Mouse (Mus musculus): ENCODE data around the gene Hsd11b2. TPM values are rescaled to one million over a fixed set of nuclear protein-coding genes. Genes with fewer than 3 reads are reported as not detected.

The Hsd11b2 gene
- total and polyA plus RNA-seq, 3 experiments = 0.14 to 2.2 (median 0.35) TPM

DNA sequence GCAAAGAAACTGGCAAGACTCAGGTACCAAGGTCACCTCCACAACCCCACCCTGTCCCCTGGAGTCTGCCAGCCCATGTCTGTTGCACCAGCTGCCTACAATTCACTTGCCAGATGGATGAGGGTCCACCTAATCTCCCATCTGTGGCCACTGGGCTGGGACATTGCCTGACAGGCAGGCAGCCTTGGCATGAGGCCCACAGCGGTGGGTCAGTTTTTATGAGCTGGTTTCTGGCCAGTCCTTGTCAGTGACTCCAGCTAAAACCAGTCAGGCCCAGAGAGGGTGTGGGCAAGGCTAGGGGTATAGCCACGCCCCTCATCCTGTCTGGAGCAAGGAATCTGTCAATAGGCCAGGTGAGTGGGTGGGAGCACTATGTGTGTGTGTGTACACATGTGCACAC lies 8.6 kb downstream of the Hsd11b2 start:
- DNase-seq = peak; percentile 65

GRCm38 (mm10) chr8:105528206-105528605 lies 9.7 kb downstream of the Hsd11b2 start:
- DNase-seq = no peak

DNA sequence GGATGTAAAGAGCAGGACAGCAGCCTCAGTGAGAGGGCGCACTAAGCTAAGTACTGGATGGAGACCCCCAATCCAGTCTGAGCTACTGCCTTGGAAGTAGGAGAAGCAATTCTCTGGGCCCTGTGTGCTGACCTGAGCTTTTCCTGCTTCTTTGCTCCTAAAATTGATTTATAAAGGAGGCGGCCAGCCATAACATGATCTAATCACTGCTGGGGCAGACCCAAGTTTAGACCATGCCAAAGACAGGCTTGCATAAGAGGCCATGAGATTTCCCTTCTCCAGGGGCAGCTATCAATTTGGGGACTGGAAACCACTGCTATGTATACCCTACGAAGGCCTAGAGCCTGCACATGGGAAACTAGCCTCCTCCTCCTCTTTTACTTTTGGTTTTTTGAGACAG lies 10.7 kb downstream of the Hsd11b2 start:
- DNase-seq = peak; percentile 71

- peak; percentile 76 for DNase-seq
These were observed 13.2 kb downstream of the Hsd11b2 start for GRCm38 (mm10) chr8:105531774-105532173.

GRCm38 (mm10) chr8:105533439-105533838 lies 14.9 kb downstream of the Hsd11b2 start:
- no peak for DNase-seq

- DNase-seq = peak; percentile 69
These were observed 15.4 kb downstream of the Hsd11b2 start for GRCm38 (mm10) chr8:105533892-105534329.

GRCm38 (mm10) chr8:105536546-105536945 lies 18.0 kb downstream of the Hsd11b2 start:
- DNase-seq = no peak

DNA sequence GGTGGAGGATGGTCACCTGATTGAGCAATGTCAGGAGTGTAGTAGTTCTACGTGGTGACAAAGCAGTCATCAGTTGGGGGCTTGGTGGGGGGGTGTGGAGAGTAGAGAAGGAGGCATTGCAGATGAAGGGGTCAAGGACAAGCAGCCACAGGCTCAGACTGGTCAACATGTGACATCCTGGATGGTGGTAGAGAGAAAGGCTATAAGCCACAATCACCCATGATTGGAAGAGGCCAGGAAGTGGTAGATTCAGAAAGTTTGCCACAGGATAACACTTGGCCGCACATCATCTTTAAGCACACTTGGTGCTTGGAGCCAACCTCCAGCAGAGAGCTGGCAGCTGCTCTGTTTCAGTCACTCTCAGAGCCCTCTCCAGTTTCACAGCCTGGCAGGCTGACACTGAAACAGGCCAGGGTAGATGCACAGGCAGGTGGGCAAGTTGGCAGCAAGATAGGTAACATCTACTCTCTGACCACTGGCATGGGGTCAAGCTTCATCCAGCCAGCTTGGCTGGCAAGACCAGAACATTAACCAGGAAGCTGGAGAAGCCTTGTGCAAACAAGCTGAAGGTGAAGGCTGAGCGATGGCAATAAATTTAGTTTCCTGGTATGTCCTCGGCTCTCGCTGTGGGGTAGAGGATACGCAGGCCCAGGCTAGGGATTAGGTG lies 18.6 kb downstream of the Hsd11b2 start:
- peak; percentile 68 for DNase-seq

DNA sequence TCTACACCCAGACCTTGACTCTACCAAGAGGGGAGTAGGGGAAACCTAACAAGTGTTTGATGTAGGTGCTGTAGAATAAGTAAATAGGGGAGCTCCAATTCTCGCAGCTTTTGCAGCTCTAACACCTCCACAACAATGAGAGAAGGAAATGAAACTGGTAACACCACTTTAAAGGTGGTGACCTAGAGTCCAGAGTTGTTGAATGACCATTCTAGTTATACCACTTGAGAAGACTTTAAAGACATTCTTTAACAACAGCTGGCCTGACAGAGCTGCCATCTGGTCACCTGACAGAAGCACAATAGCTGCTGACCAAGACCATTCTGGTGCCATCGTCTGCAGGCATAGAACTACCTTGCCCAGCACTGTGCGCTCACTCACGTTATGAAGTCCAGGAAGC lies 20.4 kb downstream of the Hsd11b2 start:
- DNase-seq = no peak

- DNase-seq = no peak
These were observed 23.6 kb downstream of the Hsd11b2 start for GRCm38 (mm10) chr8:105542032-105542656.

DNA sequence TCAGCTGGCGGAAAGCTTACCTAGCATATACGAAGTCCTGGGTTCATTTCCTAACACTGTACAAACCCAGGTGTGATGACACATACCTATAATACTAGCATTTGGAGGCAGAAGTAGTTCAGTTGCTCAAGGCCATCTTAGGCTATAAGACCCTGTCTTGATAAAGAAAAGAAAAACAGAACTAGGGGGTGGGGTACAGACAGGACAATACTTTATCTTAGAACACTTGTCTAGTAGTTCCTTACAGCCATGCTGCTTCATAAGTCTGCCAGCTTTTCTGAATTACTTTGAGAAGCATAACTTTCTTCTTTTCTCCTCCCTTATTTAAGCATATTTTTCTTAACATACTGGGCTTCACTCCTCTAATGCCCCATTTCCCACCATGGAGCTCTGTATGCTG lies 24.3 kb downstream of the Hsd11b2 start:
- DNase-seq = no peak

GRCm38 (mm10) chr8:105543703-105544102 lies 25.1 kb downstream of the Hsd11b2 start:
- DNase-seq = no peak

DNA sequence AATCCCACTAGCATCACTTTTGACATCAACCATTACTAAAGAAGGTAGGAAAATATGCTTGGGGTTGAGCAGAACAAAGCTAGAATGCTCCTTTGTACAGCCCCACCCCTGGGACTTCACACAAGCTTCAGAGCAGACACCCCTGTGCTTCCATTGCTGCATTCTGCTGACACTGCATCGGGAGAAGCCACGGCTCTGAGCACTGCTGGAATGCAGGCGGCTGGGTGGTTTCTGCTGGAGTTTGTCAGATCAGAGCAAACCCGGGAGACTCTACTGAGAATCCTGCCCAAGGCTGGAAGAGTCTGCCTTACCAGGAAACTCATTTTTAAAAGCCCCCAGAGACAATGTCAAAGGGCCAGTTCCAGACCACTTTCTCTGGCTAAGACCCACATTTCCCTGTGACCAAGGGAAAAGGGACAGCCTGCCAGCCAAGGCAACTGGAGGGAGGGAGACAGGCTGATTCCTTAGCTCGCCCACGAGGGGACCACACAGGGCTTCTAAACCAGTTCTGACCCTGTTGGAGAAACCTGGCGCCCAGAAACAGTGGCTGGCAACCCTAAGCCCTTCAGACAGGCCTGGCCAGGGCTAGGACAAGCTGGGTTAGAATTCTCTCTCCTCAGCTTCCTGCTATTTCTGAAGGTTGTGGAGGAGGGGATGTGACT lies 26.1 kb downstream of the Hsd11b2 start:
- DNase-seq = no peak

GRCm38 (mm10) chr8:105545249-105545648 lies 26.7 kb downstream of the Hsd11b2 start:
- DNase-seq = no peak

DNA sequence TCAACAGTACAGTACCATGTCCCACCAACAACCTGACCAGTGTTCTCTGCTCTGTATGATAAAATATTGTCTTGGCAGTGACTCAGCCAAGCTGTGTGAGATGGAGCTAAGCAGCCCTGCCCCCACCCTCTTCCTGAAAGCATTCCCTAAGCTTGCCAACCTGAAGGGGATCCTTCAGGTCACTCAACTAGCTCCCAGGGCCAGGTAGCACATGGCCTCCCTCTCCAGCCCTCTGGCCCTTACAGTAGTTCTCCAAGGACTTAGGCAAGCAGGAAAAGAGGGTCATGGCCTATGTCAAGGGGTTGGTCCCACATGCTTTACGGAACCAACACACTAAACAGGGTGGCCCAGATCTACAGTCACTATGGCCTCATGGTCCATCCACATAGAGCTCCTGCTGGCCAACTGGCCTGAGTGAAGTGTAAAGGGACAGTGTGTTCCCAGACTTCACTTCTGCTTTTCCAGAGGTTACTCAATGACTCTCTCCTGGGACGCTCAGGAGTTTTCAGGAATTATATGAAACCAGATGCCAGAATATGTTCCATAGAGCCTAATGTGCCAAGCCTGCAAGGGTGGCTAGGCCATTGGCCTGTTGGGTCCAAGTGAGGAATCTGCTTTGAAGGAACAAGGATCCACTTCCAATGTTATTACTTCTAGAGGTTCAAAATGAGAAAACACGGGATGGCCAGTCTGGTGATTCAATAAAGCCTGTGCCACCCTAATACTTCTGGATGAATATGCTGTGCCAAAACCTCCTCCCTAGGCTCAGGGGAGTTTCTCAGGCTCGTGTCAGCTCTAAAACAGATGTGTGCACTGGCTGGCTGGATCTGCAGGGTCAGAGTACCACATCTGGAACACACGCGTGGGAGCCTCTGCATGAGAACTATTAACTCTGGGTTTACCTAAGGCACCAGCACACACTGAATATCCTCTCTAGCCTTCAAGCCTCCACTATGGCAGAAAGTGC lies 28.1 kb downstream of the Hsd11b2 start:
- no peak for DNase-seq

- DNase-seq = no peak
These were observed 31.0 kb downstream of the Hsd11b2 start for GRCm38 (mm10) chr8:105549506-105549905.

DNA sequence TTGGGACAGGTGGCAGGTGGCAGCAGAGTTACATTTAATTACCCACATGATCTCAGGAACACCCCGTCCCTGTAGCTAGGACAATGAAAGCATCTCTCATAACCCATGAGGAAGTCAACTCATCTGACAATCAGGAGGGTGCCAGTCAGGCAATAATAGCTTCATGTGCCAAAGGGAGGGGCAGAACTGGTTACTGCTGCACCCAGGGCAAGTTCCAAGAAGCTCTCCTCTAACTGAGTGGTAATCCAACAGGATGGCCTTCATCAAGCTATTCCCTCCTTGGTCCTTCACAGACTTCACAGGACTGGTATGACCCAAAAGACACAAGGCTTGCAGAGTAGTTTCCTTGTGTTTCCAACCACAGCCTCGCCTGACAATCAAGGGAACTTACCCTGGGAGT lies 31.5 kb downstream of the Hsd11b2 start:
- DNase-seq = no peak

DNA sequence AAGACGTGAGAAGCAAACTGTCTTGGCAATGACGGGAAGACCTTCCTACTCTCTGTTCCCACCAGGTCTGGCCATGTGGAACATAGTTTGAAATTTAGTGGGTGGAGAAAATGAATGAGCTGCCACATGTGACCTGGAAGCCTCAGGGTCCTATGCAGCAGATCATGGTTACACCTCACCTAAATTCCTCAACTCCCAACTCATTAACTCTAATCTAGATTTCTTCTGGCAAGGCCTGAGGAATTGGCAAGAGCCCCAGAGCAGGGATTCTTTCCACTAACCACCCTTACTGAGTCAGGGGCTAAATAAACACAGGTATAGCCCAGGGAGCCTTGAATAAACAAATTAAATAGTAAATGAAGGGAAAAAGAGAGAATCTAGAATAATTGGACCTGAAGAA lies 33.5 kb downstream of the Hsd11b2 start:
- DNase-seq = no peak

DNA sequence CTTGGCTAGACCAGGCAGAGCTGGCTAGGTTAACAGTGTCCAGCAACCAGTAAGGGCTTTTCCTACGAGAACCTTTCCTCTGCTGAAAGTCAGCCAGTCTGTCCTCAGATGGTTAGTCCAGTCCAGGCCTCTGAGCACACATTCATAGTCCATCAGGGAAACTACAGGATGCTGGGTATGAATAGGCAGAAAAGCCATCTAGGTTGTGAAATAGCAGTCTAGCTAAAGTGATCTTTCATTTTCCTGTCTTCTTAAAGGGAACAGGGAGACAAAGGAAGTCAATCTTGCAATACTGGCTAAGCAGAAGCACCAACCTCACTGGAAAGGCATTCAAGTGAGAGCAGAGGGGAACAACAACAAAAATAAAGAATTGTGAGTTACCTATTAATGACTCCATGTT lies 34.3 kb downstream of the Hsd11b2 start:
- no peak for DNase-seq

- DNase-seq = peak; percentile 74
These were observed 35.5 kb downstream of the Hsd11b2 start for GRCm38 (mm10) chr8:105554087-105554486.

DNA sequence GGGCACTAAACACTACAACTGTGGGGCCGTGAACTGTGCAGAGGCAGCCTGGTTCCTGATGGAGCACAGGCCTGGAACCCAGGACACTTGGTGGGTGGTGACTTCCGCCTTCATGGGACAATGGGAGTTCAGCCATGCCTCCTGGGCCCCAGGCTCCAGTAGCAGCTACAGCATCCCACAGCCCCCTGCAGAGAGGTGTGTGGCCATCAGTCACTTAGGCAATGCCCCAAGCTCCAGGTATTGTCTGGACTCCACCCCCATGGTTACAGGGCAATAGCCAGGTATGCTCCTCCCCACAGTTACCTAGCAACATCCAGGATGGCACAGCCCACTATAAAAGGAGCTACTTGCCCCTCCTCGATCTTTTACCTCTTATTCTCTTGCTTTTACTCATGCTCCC lies 36.7 kb downstream of the Hsd11b2 start:
- DNase-seq = no peak

- DNase-seq = no peak
These were observed 44.3 kb downstream of the Hsd11b2 start for GRCm38 (mm10) chr8:105562863-105563262.
